Mouse (Mus musculus): ENCODE results near the gene Fgf13.

Fgf13 gene

GRCm38 (mm10) chrX:59182323-59182722, 385.5 kb downstream of the Fgf13 start:
- DNase-seq: no peak

DNA sequence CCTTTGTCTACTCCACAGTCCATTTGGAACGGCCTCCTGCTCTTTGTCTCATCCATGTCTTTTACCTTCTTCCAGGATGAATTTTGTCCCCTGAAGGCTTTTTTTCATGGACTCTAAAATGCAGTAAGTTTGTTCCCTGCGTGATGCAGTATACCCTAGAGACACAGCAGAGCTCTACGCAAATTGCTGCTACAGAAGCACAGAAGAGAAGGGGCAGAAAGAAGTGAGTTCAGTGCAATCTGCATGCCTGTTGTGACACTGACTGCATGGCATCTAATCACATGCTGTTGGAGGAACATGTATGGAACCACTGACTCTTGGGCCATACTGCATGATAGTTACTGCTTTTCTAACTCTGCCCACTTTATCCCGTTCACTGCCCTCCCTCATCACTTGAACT, 388.2 kb downstream of the Fgf13 start:
- no peak for DNase-seq

- DNase-seq: no peak
These were observed 388.7 kb downstream of the Fgf13 start for GRCm38 (mm10) chrX:59179081-59179596.

DNA sequence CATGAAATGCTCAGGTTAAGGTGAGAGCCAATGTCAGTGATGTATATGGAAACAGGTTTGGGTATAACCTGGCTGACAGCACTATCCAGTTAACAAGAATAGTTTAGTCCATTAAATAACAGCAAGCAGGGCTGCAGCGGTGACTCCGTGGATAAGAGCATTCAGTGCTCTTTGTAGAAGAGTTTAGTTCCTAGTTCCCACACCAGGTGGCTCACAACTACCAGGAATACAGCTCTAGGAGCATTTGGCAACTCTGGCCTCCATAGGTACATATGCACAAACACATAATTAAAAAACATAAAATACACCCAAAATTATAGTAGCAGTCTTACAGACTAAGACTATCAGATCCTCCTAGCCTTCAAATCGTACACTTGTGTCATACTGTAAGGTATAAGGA, 390.2 kb downstream of the Fgf13 start:
- DNase-seq: no peak

DNA sequence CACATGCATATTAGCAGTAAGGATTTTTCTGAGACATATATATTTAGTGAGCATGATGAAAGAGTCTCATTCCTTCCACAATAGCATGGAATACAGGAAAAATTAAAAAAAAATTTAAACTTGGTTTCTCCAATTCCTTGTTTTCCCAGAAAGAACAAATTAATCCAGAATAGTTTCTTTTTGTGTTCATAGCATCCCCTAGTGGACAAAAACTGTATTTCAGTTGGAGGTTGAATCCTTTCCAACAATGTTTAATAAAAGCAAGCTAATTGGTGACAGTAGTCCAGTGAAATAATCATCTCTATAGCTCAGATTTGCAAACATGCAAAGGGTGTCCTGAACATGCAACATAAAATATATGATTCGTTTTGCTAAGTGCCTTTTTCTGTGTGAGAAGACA, 395.7 kb downstream of the Fgf13 start:
- no peak for DNase-seq

- no peak for DNase-seq
These were observed 401.1 kb downstream of the Fgf13 start for GRCm38 (mm10) chrX:59166763-59167162.

- DNase-seq: no peak
These were observed 425.9 kb downstream of the Fgf13 start for GRCm38 (mm10) chrX:59141947-59142346.

DNA sequence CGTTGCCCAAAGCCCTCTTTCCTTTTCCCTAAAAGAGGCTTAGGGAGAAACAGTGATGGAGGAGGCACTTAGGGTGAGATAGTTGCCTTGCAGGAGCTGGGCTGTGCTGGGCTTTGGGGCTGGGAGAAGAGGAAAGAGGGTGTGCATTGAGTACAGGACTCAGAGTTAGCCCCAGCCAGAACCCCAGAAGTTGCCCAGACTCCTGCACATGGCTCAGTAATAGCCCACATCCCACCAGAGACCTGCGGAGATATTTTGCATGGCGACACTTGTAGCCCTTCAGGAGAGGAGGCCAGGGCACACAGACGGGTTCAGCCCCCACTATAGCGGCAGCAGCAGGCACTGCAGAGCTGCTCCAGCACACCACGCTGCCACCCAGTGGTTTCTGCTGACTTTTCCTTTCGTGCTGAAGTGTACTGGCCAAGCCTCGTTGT, 432.9 kb downstream of the Fgf13 start:
- DNase-seq: peak; percentile 5

DNA sequence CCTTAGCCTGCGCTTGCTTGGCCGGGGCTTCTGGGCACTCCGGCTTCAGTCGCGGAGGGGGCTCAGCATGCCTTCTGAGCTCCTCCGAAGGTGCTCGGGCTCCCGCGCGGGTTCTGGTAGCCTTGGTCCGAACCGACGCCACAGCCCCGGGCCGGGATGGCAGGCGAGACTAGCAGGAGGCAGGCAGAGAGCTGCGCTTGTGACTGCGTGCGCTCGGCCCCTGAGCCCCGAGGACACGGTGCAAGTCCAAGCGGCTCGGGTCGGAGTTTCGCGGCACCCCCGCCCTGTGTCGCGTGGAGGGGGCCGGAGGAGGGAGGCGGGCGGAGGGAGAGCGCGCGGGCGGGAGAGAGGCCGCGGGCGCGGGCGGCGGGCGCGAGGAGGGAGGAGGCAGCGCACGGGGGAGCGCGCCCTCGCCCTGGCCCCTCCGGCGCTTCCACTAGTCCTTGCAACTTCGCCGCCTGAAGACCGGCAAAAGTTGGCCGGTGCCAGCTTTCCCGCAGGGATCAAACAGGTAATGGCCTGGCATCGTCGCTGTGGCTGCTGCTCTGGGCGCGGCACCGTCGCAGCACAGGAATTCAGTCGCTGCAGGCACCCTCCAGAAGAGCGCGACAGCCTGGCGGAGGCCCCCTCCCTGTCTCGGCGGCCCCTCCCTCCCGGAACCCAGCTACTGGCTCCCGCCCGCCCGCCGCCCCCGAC, 433.6 kb downstream of the Fgf13 start:
- DNase-seq: peak; percentile 2

- peak; percentile 1 for DNase-seq
These were observed 434.1 kb downstream of the Fgf13 start for GRCm38 (mm10) chrX:59133834-59134165.

GRCm38 (mm10) chrX:59133416-59133815, 434.5 kb downstream of the Fgf13 start:
- DNase-seq: no peak

DNA sequence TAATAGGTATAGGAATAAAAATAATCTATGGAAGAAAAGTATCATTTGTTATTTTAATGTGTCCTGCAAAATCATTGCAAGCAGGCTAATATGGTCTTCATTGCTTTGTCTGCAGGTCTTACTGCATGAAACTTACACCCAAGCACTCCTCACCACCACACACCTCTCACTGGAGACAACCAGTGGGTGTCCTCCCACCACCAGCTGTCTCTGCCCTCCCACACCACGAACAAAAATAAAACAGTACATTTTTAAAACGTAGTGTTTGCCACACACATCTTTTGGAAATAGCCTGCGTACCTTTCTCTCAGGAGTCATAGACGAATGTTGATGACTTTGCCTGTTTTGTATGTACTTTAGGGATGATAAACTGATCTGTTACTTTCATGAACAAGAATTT, 441.2 kb downstream of the Fgf13 start:
- DNase-seq: no peak

DNA sequence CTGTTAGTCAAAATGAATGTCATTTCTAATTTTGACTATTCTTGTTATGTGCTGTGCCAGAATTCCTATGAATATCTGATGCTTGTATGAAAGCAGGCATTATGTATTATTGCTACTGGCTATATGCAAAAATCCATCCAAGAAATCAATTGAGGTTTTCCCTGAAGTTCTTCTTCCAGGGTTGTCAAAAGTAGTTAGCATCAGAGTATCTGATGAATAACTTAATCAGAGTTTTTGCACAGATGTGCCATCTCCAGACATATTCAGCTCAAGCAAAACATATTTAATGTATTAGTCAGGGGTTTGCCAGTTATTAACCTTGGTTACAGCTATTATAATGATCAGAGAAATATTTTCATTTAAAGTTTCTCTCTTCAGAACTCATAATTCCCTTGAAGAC, 454.7 kb downstream of the Fgf13 start:
- DNase-seq: no peak

DNA sequence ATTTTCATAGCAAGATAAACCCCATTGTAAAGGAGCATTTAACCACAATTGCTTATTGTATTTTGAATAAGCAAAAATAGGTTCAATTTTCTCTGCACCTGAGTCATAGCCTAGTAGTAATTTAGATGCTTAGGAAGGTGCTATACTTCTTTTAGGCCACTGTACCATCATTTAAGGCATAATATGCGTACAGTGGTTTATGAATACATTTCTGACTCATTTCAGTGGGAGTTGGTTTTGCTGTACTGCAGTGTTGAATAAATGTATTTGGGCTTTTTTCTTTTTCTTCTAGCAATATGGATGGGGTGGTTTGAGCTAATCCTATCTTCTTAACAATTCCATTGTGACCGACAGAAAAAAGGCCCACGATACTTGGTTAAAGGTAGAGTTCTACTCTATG, 481.9 kb downstream of the Fgf13 start:
- DNase-seq: no peak

- no peak for DNase-seq
These were observed 487.4 kb downstream of the Fgf13 start for GRCm38 (mm10) chrX:59080427-59080826.

- no peak for DNase-seq
These were observed 495.8 kb downstream of the Fgf13 start for GRCm38 (mm10) chrX:59072083-59072482.

- DNase-seq: no peak
These were observed 504.7 kb downstream of the Fgf13 start for GRCm38 (mm10) chrX:59063157-59063556.

GRCm38 (mm10) chrX:59034969-59035368, 532.9 kb downstream of the Fgf13 start:
- no peak for DNase-seq

Measured in kidney, adult 18-20 months (tissue).